Mouse (Mus musculus): Measurements from ENCODE around the gene Tmem211. TPM values are rescaled to one million over a fixed set of nuclear protein-coding genes. Genes with fewer than 3 reads are reported as not detected.

Gene Tmem211
- polyA plus RNA-seq, 1 experiment from 2014 or later: not detected

DNA sequence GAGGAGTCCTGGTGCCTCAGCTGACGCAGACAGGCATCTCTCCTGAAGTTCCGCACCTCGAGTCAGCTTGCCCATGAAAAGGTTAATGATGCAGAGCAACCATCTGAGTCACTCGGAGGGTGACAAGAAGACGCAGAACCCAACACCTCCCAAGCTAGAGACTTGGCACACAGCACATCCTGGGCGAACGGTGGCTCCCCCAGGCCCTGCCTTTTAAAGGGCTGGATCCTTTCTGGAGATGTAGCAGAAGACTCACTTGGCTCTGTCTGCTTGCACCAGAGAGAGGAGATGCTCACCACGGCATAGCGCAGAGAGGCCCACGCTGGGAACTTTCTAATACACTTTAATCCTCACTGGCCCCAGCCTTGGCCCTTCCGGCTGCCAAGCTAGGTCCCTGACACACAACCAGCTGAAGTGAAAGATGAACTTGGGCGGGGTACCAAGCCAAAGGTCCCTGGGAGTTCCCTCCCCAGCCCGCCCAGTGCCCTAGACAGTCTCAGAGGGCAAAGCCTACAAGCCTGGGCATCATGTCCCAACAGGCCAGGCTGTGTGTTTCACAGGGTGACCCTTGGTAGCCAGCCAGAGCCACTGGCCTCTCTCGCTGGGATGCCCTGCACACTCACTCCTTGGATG, 10.3 kb upstream of the Tmem211 start:
- ATAC-seq (peak; percentile 23), DNase-seq (peak; percentile 41)
- no peak overlapping the region for H3K4me2 ChIP-seq (ENCODE audit: low read depth, low read length)
- TF ChIP-seq CTCF (IDR thresholded peaks at IDR 0.05; ENCODE audit: low read depth) (no peak), EP300 (IDR thresholded peaks at IDR 0.05; ENCODE audit: low read depth) (no peak)
- no peak overlapping the region for H3K4me3 ChIP-seq (ENCODE audit: low read depth, low read length)
- H3K9me3 ChIP-seq (ENCODE audit: low read length): no peaks in the 10 kb centered on the region
- 0 out of 2 replicates have a peak overlapping the region, but pooled peaks have one; percentile 34 for H3K27ac ChIP-seq (ENCODE audit: low read depth)
- 0 out of 2 replicates have a peak, but pooled peaks cover 2% of the 10 kb centered on the region for H3K27me3 ChIP-seq (ENCODE audit: insufficient read depth, low read length)
- no peak overlapping the region for H3K9ac ChIP-seq (replicated peaks)
- no peaks in the 10 kb centered on the region for H3K36me3 ChIP-seq (replicated peaks; ENCODE audit: insufficient read depth, low read length)
- 66% methylated on average over 14 of the region's 14 CpGs for WGBS (ENCODE audit: insufficient replicate concordance)
- H3K4me1 ChIP-seq (ENCODE audit: insufficient read depth): peaks cover 14% of the 10 kb centered on the region

DNA sequence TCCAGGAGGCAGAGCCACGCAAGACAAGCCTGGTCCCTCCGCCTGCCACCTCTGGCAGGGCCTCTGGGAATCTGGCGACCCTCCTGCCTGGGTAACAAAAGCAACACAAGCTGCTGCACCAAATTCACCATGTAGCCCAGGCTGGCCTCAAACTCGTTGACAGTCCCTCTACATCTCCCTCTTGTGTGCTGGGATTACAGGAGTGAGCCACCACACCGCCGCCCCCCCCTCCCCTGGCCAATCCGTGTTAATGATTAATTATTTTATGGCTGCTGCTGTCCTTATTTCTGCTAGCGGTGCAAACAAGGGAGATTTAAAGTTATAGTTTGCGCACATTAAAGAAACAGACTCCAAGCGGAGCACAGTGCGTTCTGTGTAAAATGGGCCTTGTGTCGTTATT, 9.6 kb upstream of the Tmem211 start:
- TF ChIP-seq EP300 (IDR thresholded peaks at IDR 0.05; ENCODE audit: low read depth): no peak
- TF ChIP-seq CTCF (IDR thresholded peaks at IDR 0.05; ENCODE audit: low read depth): no peak
- no peak for DNase-seq
- WGBS (ENCODE audit: insufficient replicate concordance): 65% methylated on average over 12 of the region's 12 CpGs
- no peak for ATAC-seq
- peaks cover 14% of the 10 kb centered on the region for H3K4me1 ChIP-seq (ENCODE audit: insufficient read depth)
- H3K9ac ChIP-seq (replicated peaks): no peak overlapping the region
- H3K9me3 ChIP-seq (ENCODE audit: low read length): no peaks in the 10 kb centered on the region
- H3K36me3 ChIP-seq (replicated peaks; ENCODE audit: insufficient read depth, low read length): no peaks in the 10 kb centered on the region
- 0 out of 2 replicates have a peak, but pooled peaks cover 2% of the 10 kb centered on the region for H3K27me3 ChIP-seq (ENCODE audit: insufficient read depth, low read length)
- no peak overlapping the region for H3K27ac ChIP-seq (ENCODE audit: low read depth)
- H3K4me3 ChIP-seq (ENCODE audit: low read depth, low read length): no peak overlapping the region
- no peak overlapping the region for H3K4me2 ChIP-seq (ENCODE audit: low read depth, low read length)

DNA sequence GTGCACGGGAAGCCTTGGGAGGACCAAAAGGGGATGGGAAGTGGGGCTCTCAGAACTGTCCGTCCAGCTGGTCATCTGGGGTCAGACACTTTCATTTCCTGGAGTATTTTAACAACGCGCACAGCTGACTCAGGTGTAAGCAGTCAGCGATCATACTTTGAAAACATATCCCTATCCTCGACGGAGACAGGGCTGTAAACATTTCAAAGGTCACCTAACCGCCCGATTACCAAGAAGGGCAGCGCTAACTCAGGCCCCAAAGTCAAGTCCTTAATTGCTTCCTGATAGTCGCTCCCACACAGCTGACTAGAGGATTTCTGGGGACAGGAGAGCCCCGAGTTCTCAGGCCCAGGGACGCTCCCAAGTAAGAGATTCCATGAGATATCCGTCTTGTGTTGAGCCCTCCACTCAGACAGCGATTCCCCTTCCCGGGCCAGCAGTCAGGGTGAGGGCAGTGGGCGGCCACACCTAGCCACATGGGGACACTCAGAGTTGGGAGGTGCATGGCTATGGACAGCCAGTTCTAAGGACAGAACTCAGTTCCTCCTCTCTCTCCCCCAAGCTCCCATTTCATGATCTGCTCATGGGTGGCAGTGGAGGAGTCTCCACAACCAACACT, 8.0 kb upstream of the Tmem211 start:
- Histone ChIP-seq H3K27ac (ENCODE audit: low read depth) (peak overlapping the region; percentile 90), H3K4me1 (ENCODE audit: insufficient read depth) (peaks cover 14% of the 10 kb centered on the region), H3K9ac (replicated peaks) (peak overlapping the region; percentile 16; the same call in 1 of the 2 replicates), H3K36me3 (replicated peaks; ENCODE audit: insufficient read depth, low read length) (no peaks in the 10 kb centered on the region), H3K4me2 (ENCODE audit: low read depth, low read length) (peak overlapping the region; percentile 47), H3K4me3 (ENCODE audit: low read depth, low read length) (no peak overlapping the region), H3K9me3 (ENCODE audit: low read length) (no peaks in the 10 kb centered on the region), H3K27me3 (ENCODE audit: insufficient read depth, low read length) (0 out of 2 replicates have a peak, but pooled peaks cover 2% of the 10 kb centered on the region)
- TF ChIP-seq EP300 (IDR thresholded peaks at IDR 0.05; ENCODE audit: low read depth): no peak
- TF ChIP-seq CTCF (IDR thresholded peaks at IDR 0.05; ENCODE audit: low read depth): no peak
- ATAC-seq (no peak), DNase-seq (no peak)
- 52% methylated on average over 17 of the region's 17 CpGs for WGBS (ENCODE audit: insufficient replicate concordance)

DNA sequence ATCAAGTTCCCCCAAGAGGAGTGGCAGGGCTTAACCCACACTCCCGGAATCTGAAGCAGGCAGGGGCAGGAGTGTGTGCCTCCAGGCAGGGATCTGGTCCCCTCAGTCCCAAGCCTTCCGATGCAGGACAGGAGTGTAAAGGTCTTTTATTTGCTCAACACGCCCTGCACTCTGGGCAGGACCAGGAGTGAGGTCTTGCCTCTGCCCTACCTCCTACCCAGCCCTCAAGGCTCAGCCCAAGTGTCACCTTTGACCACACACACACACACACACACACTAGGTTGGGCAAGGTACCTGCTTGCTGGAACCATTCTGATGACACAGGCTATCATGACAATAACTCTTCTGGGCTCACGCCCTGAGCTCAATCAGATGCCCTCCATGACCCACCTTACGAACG, 7.3 kb upstream of the Tmem211 start:
- Histone ChIP-seq H3K9me3 (ENCODE audit: low read length) (no peaks in the 10 kb centered on the region), H3K27me3 (ENCODE audit: insufficient read depth, low read length) (0 out of 2 replicates have a peak, but pooled peaks cover 2% of the 10 kb centered on the region), H3K4me1 (ENCODE audit: insufficient read depth) (peaks cover 14% of the 10 kb centered on the region), H3K4me3 (ENCODE audit: low read depth, low read length) (no peak overlapping the region), H3K36me3 (replicated peaks; ENCODE audit: insufficient read depth, low read length) (no peaks in the 10 kb centered on the region), H3K9ac (replicated peaks) (no peak overlapping the region), H3K27ac (ENCODE audit: low read depth) (peak overlapping the region; percentile 90), H3K4me2 (ENCODE audit: low read depth, low read length) (peak overlapping the region; percentile 47)
- no peak for DNase-seq
- ATAC-seq: no peak
- 73% methylated on average over 6 of the region's 6 CpGs for WGBS (ENCODE audit: insufficient replicate concordance)
- no peak for TF ChIP-seq CTCF (IDR thresholded peaks at IDR 0.05; ENCODE audit: low read depth)
- TF ChIP-seq EP300 (IDR thresholded peaks at IDR 0.05; ENCODE audit: low read depth): no peak

DNA sequence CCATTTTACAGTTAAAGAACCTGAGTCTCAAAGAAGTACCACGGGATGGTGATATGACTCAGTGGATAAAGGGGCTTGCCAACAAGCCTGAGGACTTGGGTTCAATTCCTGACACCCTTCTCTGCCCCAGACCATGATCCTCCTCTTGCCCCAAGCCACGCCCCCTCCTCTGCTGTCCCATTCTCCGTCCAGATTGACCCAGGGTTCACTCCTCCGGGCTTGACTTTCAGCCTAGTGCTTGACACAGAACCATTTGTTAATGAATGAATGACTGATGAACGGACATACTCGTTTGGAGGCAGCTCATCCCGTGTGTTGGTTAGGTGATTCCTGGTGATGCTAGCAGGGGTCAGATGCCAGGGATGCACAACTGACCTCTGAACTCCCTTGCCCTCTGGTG, 6.8 kb upstream of the Tmem211 start:
- Histone ChIP-seq H3K9me3 (ENCODE audit: low read length) (no peaks in the 10 kb centered on the region), H3K4me3 (ENCODE audit: low read depth, low read length) (peak overlapping the region; percentile 64; the same call in 1 of the 2 replicates), H3K9ac (replicated peaks) (no peak overlapping the region), H3K4me2 (ENCODE audit: low read depth, low read length) (peak overlapping the region; percentile 93), H3K36me3 (replicated peaks; ENCODE audit: insufficient read depth, low read length) (no peaks in the 10 kb centered on the region), H3K27ac (ENCODE audit: low read depth) (peak overlapping the region; percentile 90), H3K4me1 (ENCODE audit: insufficient read depth) (peaks cover 14% of the 10 kb centered on the region), H3K27me3 (ENCODE audit: insufficient read depth, low read length) (0 out of 2 replicates have a peak, but pooled peaks cover 2% of the 10 kb centered on the region)
- WGBS (ENCODE audit: insufficient replicate concordance): 48% methylated on average over 7 of the region's 7 CpGs
- TF ChIP-seq CTCF (IDR thresholded peaks at IDR 0.05; ENCODE audit: low read depth) (no peak), EP300 (IDR thresholded peaks at IDR 0.05; ENCODE audit: low read depth) (no peak)
- ATAC-seq (no peak), DNase-seq (no peak)

DNA sequence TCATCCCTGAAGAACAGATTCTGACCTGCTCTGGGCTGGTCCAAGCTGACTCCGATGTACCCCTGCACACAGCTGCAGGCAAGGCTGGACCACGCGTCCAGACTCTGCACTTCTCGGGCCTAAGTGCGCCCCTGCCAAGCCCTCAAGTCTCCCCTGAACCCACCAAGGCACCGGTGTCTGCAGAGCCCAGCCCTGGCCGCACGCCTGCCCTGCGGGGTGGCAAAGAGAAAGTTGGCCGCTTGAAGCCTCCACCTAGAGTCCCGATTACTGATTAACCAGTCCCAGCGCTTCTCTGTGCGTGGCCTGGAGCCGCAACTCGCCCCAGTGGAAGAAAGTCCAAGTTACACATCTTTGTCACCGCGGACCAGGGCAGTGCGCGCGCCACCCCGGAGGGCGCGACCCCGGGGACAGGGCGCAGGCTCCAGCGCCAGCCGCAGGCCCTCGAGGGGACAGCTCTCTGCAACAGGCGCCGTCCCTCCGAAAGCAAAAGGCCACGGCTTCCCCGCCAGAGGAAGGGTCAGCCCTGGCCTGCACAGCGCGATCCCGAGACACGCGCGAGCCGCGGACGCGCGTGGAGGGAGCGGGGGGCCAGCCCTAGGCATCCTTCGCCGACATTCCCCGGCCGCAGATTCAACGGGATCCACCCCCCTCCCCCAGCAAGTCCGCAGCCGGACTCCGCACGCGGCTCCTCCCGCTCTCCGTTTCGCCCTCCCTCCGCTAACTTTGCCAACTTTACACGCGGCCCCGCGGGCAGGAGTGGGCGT, 6.1 kb upstream of the Tmem211 start:
- H3K27me3 ChIP-seq (ENCODE audit: insufficient read depth, low read length): 0 out of 2 replicates have a peak, but pooled peaks cover 2% of the 10 kb centered on the region
- peak overlapping the region; percentile 64 for H3K4me3 ChIP-seq (ENCODE audit: low read depth, low read length)
- H3K36me3 ChIP-seq (replicated peaks; ENCODE audit: insufficient read depth, low read length): no peaks in the 10 kb centered on the region
- H3K9ac ChIP-seq (replicated peaks): peak overlapping the region; percentile 71
- H3K27ac ChIP-seq (ENCODE audit: low read depth): peak overlapping the region; percentile 90
- TF ChIP-seq EP300 (IDR thresholded peaks at IDR 0.05; ENCODE audit: low read depth): no peak
- TF ChIP-seq CTCF (IDR thresholded peaks at IDR 0.05; ENCODE audit: low read depth): peak; percentile 9; the same call in 1 of the 2 replicates
- DNase-seq (peak; percentile 73), ATAC-seq (peak; percentile 82)
- H3K4me1 ChIP-seq (ENCODE audit: insufficient read depth): peaks cover 14% of the 10 kb centered on the region
- peak overlapping the region; percentile 93 for H3K4me2 ChIP-seq (ENCODE audit: low read depth, low read length)
- WGBS (ENCODE audit: insufficient replicate concordance): 3% methylated on average over 56 of the region's 64 CpGs
- no peaks in the 10 kb centered on the region for H3K9me3 ChIP-seq (ENCODE audit: low read length)

Measured in liver, postnatal 0 days (tissue).